Mouse (Mus musculus): ENCODE data around the gene Nectin1.

DNA sequence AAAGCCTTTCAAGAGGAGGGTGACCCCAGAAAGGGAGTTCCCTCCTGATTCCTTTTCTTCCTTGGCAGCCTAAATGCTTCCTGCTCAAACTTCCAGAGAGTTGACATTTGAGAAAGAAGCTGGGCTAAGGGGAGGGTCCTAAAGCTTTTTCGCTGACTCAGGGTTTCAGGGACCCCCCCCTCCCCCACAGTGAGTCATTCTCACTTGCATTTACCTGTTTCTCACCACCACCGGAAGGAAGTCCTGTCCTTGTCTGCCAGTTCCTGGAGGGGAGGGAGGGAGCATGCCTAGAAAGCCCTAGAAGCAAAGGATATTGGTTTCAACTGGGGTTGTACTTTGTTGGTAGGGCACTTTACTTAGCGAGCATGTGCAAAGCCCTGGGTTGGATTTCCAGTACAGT lies 40.2 kb downstream of the Nectin1 start:
- no peak for TF ChIP-seq POLR2A (IDR thresholded peaks at IDR 0.05; ENCODE audit: insufficient read depth, low read length)
- no peak for TF ChIP-seq CTCF (IDR thresholded peaks at IDR 0.05; ENCODE audit: low read depth, low read length)
- no peak for TF ChIP-seq EP300 (IDR thresholded peaks at IDR 0.05; ENCODE audit: insufficient read depth, low read depth, low read length)

Data from ES-Bruce4 (cell line).